Mouse (Mus musculus) c-Kit-negative CD71-positive TER-119-positive erythroid progenitor cells, embryonic 14.5 days (primary cell): ENCODE results near the gene Tinf2.

Source experiments
- DNase-seq: peaks from one replicate; pipeline ENCODE4 v3.0.0-alpha.2; 2013; ENCODE audit warnings: low read depth, low spot score

Tinf2 gene

GRCm38 (mm10) chr14:55706051-55706600, 24.5 kb upstream of the Tinf2 start:
- DNase-seq, result no peak

DNA sequence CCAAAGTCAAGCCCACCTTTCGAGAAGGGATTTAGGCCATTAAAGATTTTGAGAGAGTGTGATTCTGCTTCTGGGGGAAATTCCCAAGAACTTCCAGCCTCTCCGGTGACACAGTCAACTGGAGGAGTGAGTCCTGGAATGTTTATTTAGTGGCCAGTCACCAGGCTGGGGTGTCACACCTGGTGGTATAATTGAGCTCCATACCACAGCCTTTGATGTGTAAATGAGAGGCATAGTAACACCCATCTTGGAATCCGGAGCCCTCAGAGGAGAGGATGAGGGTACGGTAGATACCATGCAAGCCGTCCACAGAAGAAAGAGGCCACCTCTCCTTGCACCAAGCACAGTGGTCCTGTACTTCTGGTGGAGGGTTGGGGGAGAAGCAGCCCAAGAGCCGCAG, 21.1 kb upstream of the Tinf2 start:
- DNase-seq, result no peak

DNA sequence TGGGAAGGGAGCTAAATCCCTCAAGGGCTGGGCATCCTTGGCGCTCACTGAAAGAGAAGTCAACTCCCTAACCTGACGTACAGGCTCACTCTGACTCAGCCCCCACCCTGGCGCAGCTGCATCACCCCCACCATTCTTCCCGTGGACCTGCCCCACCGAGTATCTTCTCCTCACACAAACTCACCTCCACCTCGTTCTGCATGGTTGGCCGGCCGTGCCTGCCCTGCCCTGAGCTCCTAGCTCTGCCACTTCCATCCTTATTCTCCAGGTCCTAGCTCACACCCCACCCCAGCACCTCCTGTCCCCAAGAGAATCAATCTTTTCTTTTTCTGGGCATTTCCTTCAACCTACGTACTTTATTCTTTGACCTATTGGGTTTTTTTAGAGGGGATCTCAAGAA, 19.5 kb upstream of the Tinf2 start:
- DNase-seq, result no peak

GRCm38 (mm10) chr14:55697226-55697625, 15.6 kb upstream of the Tinf2 start:
- no peak for DNase-seq

DNA sequence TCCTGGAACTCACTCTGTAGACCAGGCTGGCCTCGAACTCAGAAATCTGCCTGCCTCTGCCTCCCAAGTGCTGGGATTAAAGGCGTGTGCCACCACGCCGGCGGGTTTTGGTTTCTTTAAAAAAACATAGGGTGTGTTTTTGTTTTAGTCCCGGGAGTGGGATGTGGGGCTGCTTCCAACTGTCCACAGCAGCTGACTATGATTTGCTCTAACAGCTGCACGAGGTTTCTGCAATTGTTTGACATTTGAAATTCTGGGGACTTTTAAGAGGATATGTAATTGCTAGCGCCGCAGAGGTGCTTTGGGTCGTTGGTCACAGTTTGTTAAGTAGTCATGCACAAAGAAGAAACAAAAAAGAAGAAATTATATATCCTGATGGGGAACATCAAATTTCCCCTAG, 7.8 kb upstream of the Tinf2 start:
- no peak for DNase-seq

DNA sequence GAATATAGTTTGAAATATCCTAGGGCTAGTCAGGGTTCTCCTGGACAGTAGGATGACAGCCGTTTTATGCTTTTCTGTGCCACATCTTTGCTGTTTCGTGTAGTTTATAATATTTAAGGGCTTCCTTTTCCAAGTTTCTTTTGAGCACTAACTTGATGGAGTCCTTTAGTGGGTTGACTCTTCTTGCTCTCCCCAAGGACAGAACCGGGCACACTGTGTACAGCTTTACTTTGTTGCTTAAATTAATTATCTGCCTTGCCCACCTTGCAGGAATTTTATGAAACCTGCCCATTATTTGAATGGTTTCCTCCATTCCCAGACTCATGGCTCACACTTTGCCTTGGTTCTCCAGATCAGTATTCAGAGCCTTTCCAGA, 486 bp upstream of the Tinf2 start:
- no peak for DNase-seq

- DNase-seq, result no peak
These were observed 4.0 kb downstream of the Tinf2 start for GRCm38 (mm10) chr14:55677615-55678014.

DNA sequence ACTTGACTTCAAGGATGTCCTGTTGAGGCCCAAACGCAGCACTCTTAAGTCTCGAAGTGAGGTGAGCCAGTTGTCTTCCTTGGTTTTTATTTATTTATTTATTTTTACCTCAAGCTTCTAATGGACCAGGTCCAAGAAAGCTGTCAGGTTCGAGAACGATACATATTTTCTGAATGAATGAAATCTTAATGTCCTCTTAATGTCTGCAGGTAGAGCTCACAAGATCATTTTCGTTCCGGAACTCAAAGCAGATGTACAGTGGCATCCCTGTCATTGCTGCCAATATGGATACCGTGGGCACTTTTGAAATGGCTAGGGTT, 8.9 kb downstream of the Tinf2 start:
- no peak for DNase-seq

GRCm38 (mm10) chr14:55671833-55672740, 9.5 kb downstream of the Tinf2 start, which contains the start of the genes Gmpr2 and Nedd8:
Gene Gmpr2, plus strand, starts transcription at chr14:55671941.
Gene Nedd8, minus strand, starts transcription at chr14:55672124.
- DNase-seq, result peak; percentile 85

GRCm38 (mm10) chr14:55671486-55671832, 10.2 kb downstream of the Tinf2 start:
- no peak for DNase-seq

DNA sequence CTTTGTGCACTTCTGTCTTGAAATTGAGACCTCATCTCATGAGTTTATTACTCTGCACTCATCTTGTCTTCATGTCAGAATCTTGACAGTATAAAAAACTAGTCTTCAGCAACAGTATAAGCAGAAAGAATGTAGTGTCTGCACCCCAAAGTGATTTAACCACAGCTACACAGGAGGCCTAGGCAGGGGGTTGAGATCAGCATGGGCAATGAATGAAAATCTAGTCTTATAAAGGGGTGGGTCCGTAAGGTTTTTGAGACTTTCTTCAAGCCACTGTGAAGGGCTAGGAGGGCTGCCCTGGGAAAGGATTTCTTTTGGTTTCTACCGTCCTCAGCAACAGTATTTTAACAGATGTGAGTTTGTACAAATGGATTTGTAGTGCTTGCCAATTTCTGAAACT, 21.0 kb downstream of the Tinf2 start:
- no peak for DNase-seq

DNA sequence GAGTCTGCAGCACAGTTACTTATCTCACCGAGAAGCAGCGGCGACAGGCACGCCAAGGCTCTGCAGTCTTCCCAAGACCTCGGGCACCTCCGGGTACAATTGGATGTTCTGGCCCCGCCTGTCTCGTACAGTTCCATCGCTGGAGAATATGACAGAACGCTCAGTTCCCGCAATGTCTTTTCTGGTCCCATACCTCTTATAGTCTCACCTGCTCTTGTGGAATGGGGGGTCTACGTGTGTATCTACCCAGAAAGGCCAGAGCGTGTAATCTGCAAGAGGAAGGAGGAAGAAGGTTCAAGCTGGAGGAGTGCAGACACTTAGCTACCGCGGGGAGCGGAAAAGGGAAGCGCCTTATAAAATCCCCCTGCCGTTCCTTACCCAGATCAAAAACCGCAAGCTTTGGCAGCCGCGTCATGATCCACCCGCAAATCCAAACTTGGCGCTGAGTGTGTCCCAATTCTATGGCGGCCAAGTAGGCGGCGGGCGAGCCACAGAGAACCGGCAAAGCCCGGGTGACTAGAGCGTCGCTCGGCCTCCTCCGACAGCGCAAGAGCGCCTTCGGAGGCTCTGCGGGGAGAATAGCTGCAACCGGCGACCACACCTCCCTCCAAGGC, 21.6 kb downstream of the Tinf2 start, which contains the start of gene Mdp1:
TSS of gene Mdp1 (minus strand) at position 549 of the 614 bp plus-strand sequence.
- DNase-seq, result peak; percentile 71

DNA sequence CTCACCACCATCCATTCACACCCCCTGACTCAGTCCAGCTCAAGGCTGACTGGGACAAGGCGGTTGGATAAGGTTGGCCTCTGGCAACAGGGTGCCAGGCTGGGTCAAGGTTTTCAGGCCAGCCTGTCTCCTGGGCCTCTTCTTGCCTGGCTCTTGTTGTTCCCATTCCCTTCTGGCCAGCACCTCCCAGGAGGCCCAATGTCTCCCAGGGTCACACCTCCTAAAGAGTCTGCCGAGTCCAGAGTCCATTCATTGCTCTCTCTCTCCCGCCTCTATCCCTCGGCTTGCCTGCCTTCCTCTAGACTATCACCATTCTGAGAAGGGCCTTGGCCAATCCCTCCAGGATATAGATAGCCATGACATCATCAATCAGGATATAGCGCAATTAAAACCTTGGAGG, 23.6 kb downstream of the Tinf2 start:
- no peak for DNase-seq

GRCm38 (mm10) chr14:55656935-55657334, 24.7 kb downstream of the Tinf2 start:
- no peak for DNase-seq

GRCm38 (mm10) chr14:55651528-55651927, 30.1 kb downstream of the Tinf2 start:
- DNase-seq, result no peak

GRCm38 (mm10) chr14:55649884-55650283, 31.7 kb downstream of the Tinf2 start, which contains the start of gene Tssk4:
Gene Tssk4, plus strand, starts transcription at chr14:55650184.
- DNase-seq, result no peak

DNA sequence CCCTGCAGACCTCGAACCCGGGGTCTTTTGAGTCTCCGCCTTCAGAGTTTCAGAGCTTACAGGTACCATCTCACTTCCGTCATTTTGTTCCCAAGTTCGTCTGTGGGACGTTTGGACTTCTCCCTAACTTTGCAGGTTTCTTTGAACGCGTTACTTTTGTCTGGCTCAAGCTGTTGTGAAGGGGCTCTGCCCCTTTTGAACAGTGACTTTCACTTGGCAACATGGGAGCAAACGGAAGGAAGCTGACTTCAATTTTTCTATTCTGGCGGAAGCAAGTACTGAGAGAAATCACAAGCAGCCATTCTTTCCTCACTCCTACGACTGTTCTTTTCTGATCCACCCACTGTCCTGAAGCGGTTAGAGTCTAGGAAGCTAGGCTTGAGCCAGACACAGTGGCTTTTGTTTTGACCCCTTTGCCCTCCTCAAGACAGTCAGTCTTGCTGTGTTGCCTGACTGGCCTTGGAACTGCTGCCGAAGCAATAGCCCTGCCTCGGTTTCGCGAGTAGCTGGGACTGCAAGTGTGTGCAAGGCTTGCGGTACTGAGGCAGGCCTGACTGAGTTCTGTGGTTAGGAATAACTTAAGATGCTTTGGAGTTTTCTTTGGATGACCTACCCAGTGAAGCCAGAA, 37.2 kb downstream of the Tinf2 start:
- DNase-seq, result no peak

GRCm38 (mm10) chr14:55643060-55643907, 38.3 kb downstream of the Tinf2 start, which contains the start of gene Tm9sf1:
Gene Tm9sf1, minus strand, starts transcription at chr14:55643806.
- DNase-seq, result peak; percentile 70

- no peak for DNase-seq
These were observed 39.0 kb downstream of the Tinf2 start for GRCm38 (mm10) chr14:55642679-55643059.

DNA sequence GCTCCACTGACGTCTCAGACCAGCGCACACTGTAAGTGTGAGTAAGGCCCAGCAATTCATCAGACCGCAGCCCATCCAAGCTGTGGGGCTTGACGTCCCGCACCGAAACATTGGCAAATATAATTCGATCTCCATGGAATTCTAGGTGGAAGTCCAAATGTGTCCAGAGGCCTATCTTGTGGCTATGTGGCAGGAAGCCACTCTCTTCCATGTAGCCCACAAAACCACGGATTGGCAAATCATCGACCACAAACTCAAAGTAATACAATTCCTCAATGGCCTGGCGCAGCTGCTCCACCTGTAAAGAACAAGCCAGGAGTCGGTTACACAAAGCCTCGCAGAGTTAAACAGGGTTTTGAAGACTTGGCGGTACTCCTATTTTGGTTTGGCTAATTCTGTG, 40.3 kb downstream of the Tinf2 start:
- DNase-seq, result no peak

DNA sequence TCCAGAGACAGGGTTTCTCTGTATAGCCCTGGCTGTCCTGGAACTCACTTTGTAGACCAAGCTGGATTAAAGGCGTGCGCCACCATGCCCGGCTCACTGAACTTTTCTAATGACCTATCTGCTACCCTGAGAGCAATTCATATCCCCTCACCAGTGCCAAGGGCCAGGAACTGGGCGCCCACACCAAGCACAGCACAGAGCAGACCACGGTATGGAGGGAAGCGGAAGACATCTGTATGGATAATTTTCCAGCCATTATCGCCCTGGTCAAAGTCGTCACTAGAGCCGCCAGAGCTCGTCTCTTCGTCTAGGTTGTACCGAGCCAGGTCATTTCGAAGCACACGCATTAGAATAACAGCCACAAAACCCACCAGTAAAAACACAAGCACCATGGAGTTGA, 40.8 kb downstream of the Tinf2 start:
- DNase-seq, result no peak
